Mouse (Mus musculus) T-helper 1 cell (primary cell): ENCODE results near the gene Sptbn1.

Source experiments
- in situ Hi-C: fragments of 300-600 bp; cut with MboI, MseI; formaldehyde crosslinking; loops from one replicate; pipeline ENCODE4 v1.15.1; 2025; ENCODE audit warnings: high pct_unique_total_duplicates

The Sptbn1 gene

GRCm38 (mm10) chr11:30176111-30176510 lies 91.9 kb downstream of the Sptbn1 start:
- in situ Hi-C loops = loop anchor here (25.0 kb wide), 1 partner anchor 1836 kb away; the partner anchor contains the start of gene Nsg2

- in situ Hi-C loops = loop anchor here (25.0 kb wide), 1 partner anchor 1837 kb away; the partner anchor contains the start of gene Nsg2
Observed at GRCm38 (mm10) chr11:30175623-30176022, 92.4 kb downstream of the Sptbn1 start.

- in situ Hi-C loops = no loop called here
Observed at GRCm38 (mm10) chr11:30171586-30172178, 96.3 kb downstream of the Sptbn1 start.

- in situ Hi-C loops = no loop called here
Observed at GRCm38 (mm10) chr11:30171184-30171583, 96.8 kb downstream of the Sptbn1 start.

- in situ Hi-C loops = no loop called here
Observed at GRCm38 (mm10) chr11:30166551-30166922, 101.4 kb downstream of the Sptbn1 start.

- in situ Hi-C loops = no loop called here
Observed at GRCm38 (mm10) chr11:30165861-30166550, 102.0 kb downstream of the Sptbn1 start.

GRCm38 (mm10) chr11:30164515-30165214 lies 103.3 kb downstream of the Sptbn1 start:
- in situ Hi-C loops = no loop called here

GRCm38 (mm10) chr11:30163870-30164269 lies 104.1 kb downstream of the Sptbn1 start:
- in situ Hi-C loops = no loop called here

GRCm38 (mm10) chr11:30163081-30163480 lies 104.9 kb downstream of the Sptbn1 start:
- in situ Hi-C loops = no loop called here

GRCm38 (mm10) chr11:30161744-30162143 lies 106.2 kb downstream of the Sptbn1 start:
- in situ Hi-C loops = no loop called here

- in situ Hi-C loops = no loop called here
Observed at GRCm38 (mm10) chr11:30161173-30161650, 106.8 kb downstream of the Sptbn1 start.

- in situ Hi-C loops = no loop called here
Observed at GRCm38 (mm10) chr11:30160625-30161172, 107.3 kb downstream of the Sptbn1 start.

GRCm38 (mm10) chr11:30159545-30160255 lies 108.3 kb downstream of the Sptbn1 start:
- in situ Hi-C loops = no loop called here

GRCm38 (mm10) chr11:30158028-30158700 lies 109.8 kb downstream of the Sptbn1 start:
- in situ Hi-C loops = no loop called here

- in situ Hi-C loops = no loop called here
Observed at GRCm38 (mm10) chr11:30155887-30156286, 112.1 kb downstream of the Sptbn1 start.

GRCm38 (mm10) chr11:30154980-30155379 lies 113.0 kb downstream of the Sptbn1 start:
- in situ Hi-C loops = loop anchor here (5.0 kb wide), 1 partner anchor 67 kb away; no protein-coding TSS in a partner anchor

GRCm38 (mm10) chr11:30148888-30149287 lies 119.1 kb downstream of the Sptbn1 start:
- in situ Hi-C loops = loop anchor here (10.0 kb wide), 1 partner anchor 914 kb away; no protein-coding TSS in a partner anchor

- in situ Hi-C loops = loop anchor here (10.0 kb wide), 1 partner anchor 914 kb away; no protein-coding TSS in a partner anchor
Observed at GRCm38 (mm10) chr11:30148378-30148777, 119.6 kb downstream of the Sptbn1 start.

GRCm38 (mm10) chr11:30147882-30148281 lies 120.1 kb downstream of the Sptbn1 start:
- in situ Hi-C loops = loop anchor here (10.0 kb wide), 1 partner anchor 913 kb away; no protein-coding TSS in a partner anchor

- in situ Hi-C loops = loop anchor here (10.0 kb wide), 1 partner anchor 908 kb away; no protein-coding TSS in a partner anchor
Observed at GRCm38 (mm10) chr11:30143090-30143489, 124.9 kb downstream of the Sptbn1 start.
